Mouse (Mus musculus) left cerebral cortex, adult 11 months (tissue): ENCODE measurements at regions not wholly inside any gene's neighbourhood (a gene's known extent, or its start where the extent isn't known, plus 50 kb on each side); places are given as distances from the start of the nearest gene placed in this dataset.

Source experiments
- DNase-seq: peaks from one replicate; pipeline ENCODE4 v3.0.0; 2022; ENCODE audit warnings: low spot score

DNA sequence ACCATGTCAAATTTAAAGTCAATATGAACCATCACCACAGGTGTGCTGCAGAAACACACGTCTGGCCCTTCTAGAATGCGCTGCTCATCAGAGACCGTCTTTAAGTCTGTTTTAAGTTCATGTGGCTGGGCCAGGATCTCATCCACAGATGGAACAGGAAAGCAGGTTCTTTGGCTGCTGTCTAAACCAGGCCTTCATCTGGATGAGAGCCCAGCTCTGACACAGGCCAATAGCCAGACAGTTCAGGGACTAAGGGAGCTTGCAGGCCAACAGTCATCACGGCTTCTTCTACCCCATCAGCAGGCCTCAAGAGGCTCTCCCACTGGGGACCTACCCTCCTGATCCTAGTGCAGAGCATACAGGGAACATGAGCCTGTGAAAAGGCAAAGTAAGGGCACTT, 185.4 kb upstream of the Eci2 start:
- DNase-seq = no peak

DNA sequence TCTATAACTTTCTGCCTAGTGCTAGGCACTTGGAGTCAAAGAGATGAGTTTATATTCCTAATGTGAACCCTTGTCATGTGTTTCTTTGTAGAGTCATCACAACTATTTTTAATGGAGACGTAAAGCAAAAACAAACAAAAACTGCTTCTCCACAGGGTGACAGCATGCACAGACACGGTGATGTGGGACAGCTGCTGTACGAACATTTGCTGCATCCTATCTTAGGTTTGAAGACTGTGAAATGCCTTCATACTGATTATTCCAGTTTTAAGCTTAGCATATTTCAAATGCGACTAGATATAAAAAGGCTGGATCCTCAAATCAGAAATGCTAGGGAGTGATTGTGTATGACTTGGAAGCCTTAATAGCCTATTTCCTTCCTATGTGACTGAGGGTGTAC, 187.3 kb upstream of the Eci2 start:
- DNase-seq = no peak

DNA sequence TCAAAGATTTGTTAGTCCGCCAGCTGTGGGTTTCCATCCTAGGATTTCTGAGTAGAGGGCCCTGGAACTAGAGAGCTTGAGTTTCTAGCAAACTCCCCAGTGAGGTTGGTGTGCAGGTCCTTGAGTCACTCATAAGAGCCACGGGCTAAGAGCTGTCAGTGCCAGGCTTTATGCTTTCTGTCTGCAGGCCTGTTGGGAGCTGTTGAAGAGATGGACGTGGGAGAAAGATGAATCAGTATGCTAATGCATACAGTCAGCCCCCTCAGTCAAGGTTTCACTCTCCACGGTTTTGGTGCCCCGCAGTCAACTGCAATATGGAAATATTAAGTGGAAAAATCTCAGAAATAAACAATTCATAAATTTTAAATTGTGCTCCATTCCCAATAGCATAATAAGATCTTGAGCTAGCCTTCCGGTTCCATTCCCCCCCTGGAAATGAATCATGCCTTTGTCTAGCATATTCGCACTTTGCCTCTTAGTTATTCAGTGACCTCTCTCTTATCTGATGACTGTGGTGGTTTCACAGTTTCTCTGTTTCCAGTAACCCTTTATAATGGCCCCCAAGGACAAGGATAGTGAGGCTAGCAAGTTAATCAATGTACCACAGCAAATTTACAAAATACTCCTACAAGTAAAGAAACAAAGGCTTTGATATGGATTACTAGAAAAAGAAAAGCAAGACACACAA, 199.4 kb upstream of the Eci2 start:
- DNase-seq = no peak

DNA sequence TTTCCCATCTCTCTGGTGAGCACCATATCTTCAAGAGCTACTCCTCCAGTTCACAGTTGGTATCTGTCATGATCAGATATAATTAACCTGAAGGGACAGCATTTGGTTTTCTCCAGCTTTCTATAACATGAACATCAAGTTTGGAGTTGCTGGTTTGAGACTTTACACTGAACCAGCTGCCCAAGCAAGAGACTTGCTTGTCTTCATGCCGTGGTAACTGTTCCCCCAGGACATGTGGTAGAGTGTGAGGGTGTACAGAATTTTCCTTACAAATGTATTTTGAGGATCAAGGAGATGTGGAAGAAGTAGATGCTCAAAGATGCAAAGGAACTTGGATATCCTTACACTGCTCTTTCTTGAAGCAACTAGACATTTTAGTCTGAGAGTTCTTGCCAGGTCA, 200.0 kb upstream of the Eci2 start:
- no peak for DNase-seq

GRCm38 (mm10) chr13:35229601-35230000, 202.7 kb upstream of the Eci2 start:
- no peak for DNase-seq

DNA sequence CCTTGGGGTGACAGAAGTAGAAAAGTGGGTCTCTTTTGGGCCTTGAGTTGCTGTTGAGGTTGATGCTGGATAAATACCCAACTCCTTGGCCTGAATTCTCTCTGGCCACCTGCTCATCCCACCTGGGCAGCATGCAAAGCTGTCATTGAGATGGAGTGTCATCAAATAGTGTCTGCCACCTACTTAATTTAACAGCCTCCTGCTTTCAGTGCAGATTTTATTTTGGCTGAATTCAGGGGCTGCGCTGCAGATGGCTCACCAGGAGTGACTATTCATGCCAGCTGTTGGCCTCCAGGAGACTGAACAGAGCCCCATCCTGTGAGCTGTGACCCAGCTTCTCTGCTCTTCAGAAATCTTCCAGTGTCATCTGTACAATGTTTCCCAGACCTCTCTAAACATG, 206.7 kb upstream of the Eci2 start:
- no peak for DNase-seq

DNA sequence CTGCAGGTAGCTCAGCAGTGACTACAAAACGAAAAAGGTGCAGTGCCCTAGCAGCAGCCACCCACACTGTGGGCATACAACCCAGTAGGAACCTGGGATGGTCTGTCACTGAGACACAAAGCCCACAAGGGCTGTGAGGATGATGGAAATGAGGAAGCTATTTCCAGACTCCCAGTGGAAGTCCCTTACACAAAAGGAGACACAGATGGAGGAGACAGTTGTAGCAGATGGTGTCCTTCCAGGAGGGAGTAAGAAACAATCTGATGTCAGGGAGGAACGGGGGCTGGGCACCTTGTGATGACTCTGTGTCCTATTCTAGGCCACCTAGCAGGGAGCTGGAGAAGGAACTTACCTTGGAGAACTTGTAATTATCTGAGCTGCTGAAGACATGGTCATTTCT, 214.5 kb upstream of the Eci2 start:
- DNase-seq = peak; percentile 50

DNA sequence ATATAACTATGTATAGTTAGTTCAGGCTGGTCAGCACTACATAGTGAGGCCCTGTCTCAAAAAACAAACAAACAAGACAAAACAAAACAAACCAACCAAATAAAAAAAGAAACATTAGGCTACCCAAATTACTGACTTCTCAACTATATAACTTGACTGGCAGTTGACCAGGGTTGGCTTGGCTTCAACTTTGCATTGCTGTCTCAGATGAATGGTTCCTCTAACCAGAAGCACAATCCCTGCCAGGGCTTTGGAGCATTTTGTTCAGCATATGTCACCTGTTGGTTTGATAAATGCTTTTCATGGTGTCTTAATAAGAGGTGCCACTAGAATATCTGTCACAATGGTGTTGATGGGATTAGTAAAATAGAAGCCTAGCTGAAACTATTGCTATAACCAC, 217.1 kb upstream of the Eci2 start:
- no peak for DNase-seq

DNA sequence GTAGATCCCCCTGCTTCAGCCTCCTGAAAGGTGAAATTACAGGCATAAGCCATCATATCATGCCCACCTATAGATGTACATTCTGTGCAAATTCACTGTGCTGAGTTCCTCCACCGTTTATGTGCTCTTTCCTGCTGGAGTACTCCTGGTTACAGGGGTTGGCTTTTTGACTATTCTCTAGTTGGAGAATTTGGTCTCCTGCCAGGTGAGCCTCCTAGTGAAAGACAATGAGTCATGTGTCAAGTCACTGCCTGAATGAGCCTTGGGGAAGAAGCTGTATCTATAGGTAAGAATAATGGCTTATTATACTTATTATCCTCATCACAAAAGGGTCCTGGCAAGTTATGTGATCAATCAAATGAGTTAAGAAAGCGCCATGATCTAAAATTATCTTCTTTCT, 230.5 kb upstream of the Eci2 start:
- DNase-seq = no peak

GRCm38 (mm10) chr13:35258720-35259119, 231.8 kb upstream of the Eci2 start:
- DNase-seq = no peak

- no peak for DNase-seq
Observed at GRCm38 (mm10) chr13:35283959-35284358, 257.1 kb upstream of the Eci2 start.

GRCm38 (mm10) chr13:35302088-35302487, 275.2 kb upstream of the Eci2 start:
- DNase-seq = no peak

DNA sequence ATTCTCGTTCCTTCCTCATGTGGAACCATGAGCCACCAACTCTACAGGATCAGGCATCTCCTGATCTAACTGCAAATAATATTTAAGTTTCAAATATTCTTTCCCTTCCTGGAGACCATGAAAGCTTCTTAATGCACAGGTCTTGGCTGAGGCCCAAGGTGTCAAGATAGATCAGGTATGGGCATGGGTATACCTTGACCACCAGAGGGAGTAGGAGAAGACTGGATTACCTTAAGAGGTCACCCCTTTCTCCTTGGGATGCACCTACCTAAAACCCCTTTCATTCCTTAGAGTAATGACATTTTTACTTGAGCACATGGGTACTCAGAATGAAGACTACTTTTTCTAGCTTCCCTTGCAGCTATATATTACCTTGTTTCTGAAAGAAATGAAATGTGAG, 289.9 kb upstream of the Eci2 start:
- DNase-seq = no peak

DNA sequence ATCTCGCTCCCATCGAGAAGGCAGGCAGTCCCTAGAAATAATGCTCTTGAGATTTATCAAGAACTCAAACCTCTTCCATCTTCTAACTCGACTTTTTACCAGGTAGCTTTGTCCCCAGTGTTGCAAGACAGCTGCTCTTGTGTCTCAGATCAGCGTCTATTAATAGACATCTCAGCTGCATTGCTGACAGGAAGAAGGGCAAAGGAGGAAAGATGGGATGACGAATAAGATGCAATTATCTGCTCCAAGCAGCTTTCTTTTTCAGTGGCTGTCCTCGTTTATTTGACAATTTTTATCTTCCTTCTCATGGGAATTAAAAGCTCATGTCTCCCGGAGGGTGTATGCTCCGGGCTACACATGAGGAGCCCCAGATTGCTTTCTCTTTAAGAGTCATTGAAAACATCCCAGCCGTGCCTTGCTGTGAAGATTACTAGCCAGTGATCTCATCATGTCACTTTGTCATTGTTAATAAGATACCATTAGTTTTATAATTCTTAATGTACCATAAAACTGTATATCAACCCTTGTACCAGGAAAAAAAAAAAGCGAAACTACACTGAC, 299.9 kb upstream of the Eci2 start:
- DNase-seq = peak; percentile 18

- no peak for DNase-seq
Observed at GRCm38 (mm10) chr13:35328320-35328719, 301.4 kb upstream of the Eci2 start.

- DNase-seq = no peak
Observed at GRCm38 (mm10) chr13:35330926-35331325, 304.0 kb upstream of the Eci2 start.

DNA sequence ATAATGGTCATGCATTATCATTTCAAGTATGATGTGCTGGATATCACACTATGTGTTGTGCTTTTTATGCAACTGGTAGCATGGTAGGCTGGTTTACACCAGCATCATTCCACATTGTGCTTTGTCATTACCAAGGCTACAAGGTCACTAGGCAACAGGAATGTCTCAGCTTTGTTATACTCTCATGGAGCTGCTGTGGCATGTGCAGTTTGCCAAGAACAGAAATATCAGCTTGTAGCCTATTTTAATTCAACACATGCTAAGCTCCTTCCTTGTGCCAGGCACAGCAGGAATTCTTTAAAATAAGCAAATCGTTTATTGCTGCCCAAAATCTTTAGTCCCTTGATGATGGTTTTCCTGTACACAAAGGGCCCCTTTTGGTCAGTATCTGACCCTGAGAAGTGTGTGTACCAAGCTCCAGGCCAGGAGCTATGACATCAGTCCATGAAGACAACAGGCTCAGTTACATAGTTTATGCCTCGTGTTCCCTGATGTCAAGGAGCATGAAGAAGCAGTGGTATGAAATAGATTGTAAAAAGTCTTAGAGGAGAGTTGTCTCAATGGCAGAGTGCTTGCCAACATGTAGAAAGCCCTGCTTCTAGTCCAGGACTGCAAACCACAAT, 314.0 kb upstream of the Cdyl start:
- DNase-seq = no peak

DNA sequence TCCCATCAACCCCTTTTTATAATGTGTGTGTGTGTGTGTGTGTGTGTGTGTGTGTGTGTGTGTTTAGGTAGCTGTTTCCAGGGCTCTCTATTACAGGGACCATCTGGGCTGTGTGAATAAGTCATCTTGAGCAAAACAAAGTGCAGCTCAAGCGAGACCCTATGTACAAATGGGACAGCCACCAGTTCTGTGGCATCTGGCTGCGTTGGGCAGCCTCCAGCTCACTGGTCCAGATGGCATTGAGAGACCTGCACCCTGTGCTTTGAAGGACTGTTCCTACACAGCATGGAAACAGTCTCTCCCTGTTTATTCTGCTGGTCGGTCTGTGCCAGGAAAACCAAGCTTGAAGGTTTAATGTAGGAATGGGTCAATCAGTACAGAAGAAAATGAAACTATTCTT, 311.4 kb upstream of the Cdyl start:
- DNase-seq = no peak

GRCm38 (mm10) chr13:35359345-35359744, 300.3 kb upstream of the Cdyl start:
- no peak for DNase-seq

DNA sequence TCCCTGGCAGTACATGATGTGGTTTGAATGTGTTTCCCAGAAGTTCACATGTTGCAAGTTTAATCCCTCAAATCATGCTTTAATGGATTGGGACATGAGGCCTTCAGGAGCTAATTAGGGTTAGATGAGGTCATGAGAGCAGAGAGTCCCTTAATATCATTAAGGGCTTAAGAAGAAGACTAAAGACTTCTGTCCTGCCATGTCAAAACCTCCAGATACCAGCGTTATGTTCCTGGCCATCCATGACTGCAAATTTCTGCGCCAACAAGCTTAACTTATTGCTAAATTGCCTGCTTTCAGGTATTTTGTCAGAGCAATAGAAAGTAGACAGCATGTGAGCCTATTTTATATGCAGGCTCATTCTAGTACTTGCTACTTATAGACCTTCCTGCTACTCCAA, 282.1 kb upstream of the Cdyl start:
- no peak for DNase-seq

DNA sequence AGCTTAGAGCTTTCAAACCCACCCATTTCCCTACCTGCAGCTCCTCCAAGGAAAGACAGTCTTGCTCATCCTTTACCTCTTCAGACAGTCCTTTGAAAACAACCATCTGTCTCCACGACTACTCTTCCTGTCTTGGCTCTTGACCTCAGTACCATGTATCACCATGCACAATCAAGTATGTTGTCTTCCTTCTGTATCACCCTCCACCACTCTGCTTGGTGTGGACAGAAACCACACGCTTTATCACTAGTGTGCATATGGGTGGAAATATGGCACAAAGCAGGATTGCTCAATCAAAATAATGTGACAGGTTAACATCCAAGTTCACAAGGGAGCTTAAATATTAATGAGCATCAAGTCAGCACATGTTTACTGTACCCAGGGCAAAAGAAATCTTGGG, 280.1 kb upstream of the Cdyl start:
- no peak for DNase-seq

GRCm38 (mm10) chr13:35380224-35381009, 279.2 kb upstream of the Cdyl start:
- DNase-seq = no peak

DNA sequence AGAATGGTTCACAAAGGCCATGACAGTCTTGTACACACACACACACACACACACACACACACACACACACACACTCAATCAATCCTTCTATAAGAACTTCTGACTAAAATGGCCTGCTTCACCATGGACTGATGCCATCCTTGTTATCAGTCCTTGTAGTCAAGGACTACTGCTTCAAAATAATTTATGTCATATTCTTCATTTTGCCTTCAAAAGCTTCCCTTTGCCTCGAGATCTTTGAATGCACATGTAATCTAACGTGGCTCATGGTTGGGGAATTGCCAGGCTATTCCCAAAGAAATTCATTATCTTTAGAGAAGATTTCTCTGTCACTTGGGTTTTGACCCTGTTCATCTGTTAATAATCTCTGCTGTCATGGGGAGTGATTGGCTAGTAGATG, 278.0 kb upstream of the Cdyl start:
- no peak for DNase-seq
